Mouse (Mus musculus) olfactory bulb, adult 2 months (tissue): Measurements from ENCODE around the gene Lhfpl3.

Source experiments
- CTCF ChIP-seq: fragments of 200-500 bp; IDR thresholded peaks from 2 replicates; pipeline ENCODE4 v1.5.1; 2012; ENCODE audit warnings: low read depth, mild to moderate bottlenecking, low read length, moderate library complexity; ENCODE audit not compliant: insufficient read depth
- POLR2A ChIP-seq: fragments of 200-500 bp; IDR thresholded peaks from 2 replicates; pipeline ENCODE4 v1.6.1; 2012; ENCODE audit warnings: mild to moderate bottlenecking, low read depth, low read length, moderate library complexity; ENCODE audit not compliant: insufficient read depth

DNA sequence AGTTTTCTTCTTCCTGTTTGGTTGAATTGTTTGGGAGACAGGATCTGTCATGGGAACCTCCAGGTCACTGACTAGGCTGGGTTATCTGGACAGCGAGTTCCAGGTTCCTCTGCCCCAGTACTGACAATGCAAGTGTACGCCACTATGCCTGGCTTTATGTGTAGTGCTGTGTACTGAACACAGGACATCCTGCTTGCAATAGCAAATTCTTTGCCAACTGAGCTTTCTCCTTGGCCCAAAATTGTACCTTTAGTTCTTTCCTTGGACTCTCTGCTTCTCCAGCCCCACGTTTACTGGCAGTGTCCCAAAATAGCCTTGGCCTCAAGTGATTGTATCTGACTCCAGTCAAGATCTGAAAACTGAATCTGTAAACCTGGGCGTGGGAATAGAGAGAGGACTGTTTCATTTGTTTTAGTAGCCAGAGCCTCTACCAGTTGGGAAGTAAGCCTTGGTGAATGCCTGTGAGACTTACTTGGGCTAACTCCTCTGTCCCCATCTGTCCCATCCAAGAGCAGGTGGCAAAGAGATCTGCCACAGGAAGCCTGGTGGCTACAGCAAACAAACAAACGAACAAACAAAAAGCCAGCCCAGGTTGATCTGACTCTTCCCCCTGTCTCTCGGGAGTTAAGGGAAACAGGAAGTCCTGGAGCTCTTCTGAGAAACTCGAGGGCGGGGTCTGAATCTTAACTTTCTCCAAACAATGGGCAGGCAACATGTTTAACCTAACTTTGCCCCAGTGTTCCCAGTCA, 269.9 kb downstream of the Lhfpl3 start:
- TF ChIP-seq CTCF (no peak), POLR2A (no peak)
